Mouse (Mus musculus) bone marrow macrophage, adult 2 months (primary cell): ENCODE data around the gene Pet117.

Experiments used
- CTCF ChIP-seq: IDR thresholded peaks from 2 replicates; pipeline ENCODE4 v1.5.1; 2012; ENCODE audit warnings: low read depth, mild to moderate bottlenecking, low read length, moderate library complexity
- POLR2A ChIP-seq: IDR thresholded peaks from 2 replicates; pipeline ENCODE4 v1.6.1; 2012; ENCODE audit warnings: mild to moderate bottlenecking, low read depth, low read length, borderline replicate concordance

- TF ChIP-seq POLR2A (no peak), CTCF (no peak)
Observed at GRCm38 (mm10) chr2:144418062-144418461, 49.3 kb downstream of the Pet117 start.
